Mouse (Mus musculus) gastrocnemius, adult 8-10 months (tissue): ENCODE data around the gene Tk1. TPM values are rescaled to one million over a fixed set of nuclear protein-coding genes. Genes with fewer than 3 reads are reported as not detected.
A peak's percentile ranks its signal among the peaks of the same experiment; 100 is the strongest.

Source experiments
- DNase-seq, 2 experiments: peaks; one replicate each; pipeline ENCODE4 v3.0.0; 2022; ENCODE audit warnings: low spot score in 2 of 2
- total RNA-seq, 4 experiments: library from RNA; stranded (reverse); gene quantifications; 2 replicates each; pipeline ENCODE4 v1.2.4; 2022

Tk1 gene
- total RNA-seq, 4 experiments from 2014 or later, result 2.5 to 5.4 (median 4.1) TPM

DNA sequence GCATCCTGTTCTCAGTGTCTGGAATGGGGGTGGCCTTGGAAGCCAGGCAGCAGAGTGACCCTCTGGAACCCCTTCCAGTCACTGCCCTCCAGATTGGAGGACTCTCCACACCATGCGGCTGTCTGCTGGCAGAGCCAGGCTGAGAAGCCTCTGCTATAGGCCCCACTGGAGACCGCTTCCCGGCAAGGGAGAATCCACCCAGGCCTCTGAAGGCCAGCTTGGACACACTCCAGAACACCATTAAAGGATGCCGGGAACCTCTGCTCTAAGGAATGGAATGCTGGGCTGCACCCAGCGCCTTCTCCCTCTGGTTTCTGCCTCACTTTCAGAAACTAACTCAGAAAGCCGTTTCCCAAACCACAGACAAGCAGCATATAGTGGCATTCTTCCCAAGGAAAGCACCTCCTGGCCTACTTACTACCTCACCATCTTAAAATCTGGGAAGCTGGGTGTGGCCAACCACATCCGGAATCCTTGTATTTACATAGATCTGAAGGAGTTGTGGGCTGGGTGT, 3.1 kb downstream of the Tk1 start:
- DNase-seq, result no peak

- DNase-seq, result no peak
These were observed 4.0 kb downstream of the Tk1 start for GRCm38 (mm10) chr11:117821868-117822267.

GRCm38 (mm10) chr11:117820173-117820572, 5.7 kb downstream of the Tk1 start:
- DNase-seq, result no peak

GRCm38 (mm10) chr11:117819095-117819494, 6.8 kb downstream of the Tk1 start:
- peak; percentile 70 to 86 for DNase-seq

- DNase-seq, result no peak
These were observed 9.4 kb downstream of the Tk1 start for GRCm38 (mm10) chr11:117816389-117816996.

- DNase-seq, result peak in 1 of 2 experiments; percentile 54
These were observed 10.0 kb downstream of the Tk1 start for GRCm38 (mm10) chr11:117815850-117816249.

DNA sequence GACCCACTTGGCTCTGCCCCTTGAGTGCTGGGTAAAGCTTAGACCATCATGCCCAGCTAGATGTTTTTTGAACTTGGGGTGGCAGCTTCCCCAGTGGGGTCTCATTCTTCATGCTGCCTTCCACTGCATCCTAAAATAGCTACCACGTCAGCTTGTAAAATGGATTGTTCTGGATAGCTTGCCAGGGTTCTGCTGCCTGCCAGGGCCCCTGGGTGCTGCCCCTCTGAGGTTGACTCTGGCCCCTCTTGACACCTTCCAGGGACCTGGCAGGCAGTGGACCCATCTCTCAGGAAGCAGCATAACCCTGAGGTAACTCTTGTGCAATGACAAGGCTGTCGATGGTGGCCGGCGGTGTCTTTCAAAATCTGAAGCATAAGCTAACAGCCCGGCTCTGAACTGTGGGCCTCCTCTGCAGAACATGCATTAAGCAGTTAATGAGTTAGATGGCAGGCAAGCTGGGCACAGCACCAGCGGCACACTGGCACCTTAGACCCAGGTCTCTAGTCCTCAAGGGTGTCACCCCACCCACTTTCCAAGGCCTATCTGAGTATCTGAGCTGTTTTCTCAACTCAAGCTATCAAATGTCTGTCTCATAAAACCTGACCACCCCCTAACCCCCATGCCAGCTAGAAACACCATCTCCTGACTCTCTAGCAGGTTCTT, 11.1 kb downstream of the Tk1 start:
- DNase-seq, result peak in 1 of 2 experiments; percentile 53

DNA sequence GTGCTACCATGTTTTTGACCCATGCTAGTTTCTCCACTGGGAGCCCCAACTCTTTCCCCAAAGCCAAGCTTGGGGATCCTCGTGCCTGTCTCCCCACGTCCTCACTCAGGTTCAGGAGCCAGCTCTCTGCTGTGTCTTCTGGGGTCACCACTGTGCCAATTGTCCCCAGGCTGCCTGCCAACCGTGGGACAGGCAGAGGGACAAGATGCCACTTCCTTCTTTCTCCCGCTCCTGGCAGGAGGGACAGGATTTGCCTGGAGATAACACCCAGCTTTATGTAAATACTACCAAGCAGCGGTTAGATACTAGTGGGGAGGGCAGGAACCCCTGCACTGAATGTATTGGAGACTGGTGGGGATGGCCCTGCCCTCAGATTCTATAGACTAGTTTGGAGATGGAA, 12.0 kb downstream of the Tk1 start:
- DNase-seq, result no peak

DNA sequence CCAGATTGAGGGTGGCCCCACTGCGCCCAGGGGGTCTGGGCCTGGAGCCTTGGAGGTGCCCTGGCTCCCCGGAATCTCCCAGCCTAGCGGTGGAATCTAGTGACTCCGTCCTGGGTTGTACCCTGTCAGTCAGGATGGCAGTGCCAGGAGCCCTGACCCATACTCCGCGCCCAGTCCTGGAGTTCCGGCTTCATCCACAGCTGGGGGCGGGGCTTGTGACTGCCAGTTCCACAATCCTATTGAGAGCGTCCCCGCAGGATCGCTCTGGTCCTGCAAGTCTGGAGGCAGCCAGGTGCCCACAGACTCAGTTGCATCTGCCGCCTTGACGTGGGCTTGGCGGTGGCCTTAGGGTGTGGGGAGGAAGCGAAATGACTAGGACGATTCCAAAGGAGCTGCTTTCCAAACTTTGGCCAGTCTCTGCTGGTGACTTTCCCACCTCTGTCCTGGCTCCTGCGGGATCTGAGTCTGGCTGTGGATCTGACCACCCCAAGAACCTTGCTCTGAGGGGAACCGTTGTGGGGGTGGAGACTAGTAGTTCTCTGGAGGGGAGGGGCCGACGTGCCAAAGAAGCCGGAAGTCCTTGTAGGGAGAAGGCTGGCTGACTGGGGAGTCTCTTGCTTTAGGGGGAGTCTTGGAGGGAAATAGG, 15.4 kb downstream of the Tk1 start:
- peak; percentile 88 for DNase-seq

DNA sequence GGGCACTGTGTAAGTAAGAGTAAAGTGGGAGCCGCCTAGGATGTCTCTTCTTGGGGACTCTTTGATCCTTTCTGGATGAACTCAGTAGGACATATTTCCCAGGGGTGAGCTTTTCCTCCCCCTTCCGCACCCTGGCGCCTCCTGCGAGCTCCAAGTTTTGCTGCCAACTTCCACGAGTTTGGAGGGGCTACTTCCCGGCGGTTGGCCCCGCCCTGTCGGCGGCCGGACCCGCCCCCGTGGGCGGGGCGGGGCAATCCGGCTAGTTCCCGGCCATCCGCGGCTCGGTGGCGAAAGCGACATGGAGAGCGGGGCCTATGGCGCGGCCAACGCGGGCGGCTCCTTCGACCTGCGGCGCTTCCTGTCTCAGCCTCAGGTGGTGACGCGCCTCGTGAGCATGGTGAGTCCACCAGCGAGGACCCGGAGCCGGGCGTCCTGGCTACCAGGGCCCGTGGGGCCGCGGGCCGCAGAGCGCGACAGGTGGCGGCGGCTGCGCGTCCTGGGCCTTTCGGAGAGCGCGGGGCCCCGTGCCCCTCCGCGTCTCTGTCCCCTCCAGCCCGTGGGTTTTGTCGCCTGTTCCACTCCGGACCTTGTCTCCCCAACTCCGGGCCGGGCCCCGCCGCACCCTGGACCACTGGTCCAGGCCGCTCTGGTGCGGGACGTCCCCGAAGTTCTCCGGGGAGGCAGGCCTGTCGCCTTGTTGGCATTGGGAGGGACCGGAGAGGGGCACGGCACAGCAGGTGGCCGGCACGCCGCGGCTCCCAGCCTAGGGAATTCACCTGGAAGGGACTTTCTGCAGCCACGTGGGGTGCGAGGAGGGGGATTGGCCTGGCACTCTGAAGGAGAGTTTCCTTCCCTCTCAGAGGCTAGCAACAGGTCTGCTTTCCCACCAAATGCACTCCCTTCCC, 16.2 kb downstream of the Tk1 start, which contains the start of the genes Gm20708 and Syngr2:
TSS of gene Gm20708 (plus strand) at position 262 of the 905 bp plus-strand sequence.
TSS of gene Syngr2 (plus strand) at position 262 of the 905 bp plus-strand sequence.
- DNase-seq, result peak in 1 of 2 experiments; percentile 67

DNA sequence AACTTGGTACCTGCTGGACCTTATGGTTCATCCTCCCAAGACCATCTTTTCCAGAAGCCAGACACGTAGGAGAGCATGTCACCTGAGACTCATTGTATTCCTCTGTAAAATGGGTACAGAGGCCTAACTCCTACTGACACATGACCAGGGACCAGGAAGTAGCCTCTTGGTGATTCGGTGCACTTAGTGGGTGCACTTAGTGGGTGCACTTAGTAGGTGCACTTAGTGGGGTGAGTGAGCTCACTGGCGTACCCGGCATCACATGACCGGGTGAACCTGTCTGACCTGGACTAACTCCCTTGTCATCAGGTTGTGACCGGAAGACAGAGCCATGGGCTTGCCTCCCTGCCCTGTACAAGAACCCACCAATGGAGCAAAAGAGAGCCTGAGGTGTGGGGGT, 19.1 kb downstream of the Tk1 start:
- no peak for DNase-seq

DNA sequence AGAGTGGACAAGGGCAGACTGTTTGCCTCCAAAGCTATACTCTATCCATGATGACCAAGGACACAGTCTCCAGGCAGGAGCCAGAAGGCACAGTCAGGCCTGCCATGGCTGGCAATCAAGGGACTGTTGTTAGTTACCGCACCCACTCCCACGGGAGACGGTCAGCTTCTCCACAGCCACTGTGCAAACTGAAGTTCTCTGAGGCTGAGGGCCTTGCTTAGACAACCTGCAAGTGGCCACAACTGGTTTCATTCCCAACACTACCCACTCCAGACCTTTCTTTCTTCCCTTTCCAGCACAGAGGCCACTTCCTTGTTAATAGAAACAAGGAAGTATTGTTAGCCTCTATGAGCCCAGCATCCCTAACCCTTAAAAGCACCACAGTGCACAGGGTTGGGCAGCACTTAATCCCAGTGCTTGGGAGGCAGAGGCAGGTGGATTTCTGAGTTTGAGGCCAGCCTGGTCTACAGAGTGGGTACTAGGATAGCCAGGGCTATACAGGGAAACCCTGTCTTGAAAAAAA, 22.7 kb downstream of the Tk1 start:
- no peak for DNase-seq

DNA sequence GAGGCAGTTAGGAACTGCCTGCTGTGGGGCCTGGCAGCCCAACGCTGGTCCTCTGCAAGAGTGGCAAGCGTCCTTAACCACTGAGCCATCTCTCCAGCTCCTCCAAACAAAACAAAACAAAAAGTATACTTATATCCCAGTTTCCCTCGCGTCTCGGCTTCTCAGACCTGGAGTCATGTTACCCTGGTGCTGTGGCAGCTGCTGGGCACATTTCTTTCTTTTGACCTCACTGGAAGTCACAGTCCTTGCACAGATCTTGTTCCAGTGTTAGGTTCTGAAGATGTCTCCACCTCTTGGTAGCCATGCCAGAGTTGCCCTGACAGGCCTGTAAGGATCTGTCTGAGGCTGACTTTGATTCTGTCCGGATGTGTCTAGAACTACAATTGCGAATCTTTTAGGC, 24.2 kb downstream of the Tk1 start:
- no peak for DNase-seq

DNA sequence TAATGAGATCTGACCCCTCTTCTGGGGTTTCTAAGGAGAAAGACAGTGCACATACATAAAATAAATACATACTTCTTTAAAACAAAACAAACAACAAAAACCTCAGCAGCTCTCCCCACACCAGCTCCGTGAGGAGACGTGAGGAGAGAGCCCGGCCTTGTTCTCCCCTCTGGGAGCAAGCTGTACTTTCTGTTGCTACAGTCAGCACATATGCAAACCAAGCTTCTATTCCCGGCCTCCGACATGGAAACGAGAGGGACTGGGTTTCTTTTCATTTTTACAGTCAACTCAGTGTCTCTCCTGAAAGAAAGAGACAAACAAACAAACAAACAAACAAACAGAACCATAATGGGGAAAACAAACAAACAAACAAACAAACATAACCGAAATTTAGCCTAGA, 25.9 kb downstream of the Tk1 start:
- DNase-seq, result no peak

GRCm38 (mm10) chr11:117799174-117799573, 26.7 kb downstream of the Tk1 start:
- no peak for DNase-seq

DNA sequence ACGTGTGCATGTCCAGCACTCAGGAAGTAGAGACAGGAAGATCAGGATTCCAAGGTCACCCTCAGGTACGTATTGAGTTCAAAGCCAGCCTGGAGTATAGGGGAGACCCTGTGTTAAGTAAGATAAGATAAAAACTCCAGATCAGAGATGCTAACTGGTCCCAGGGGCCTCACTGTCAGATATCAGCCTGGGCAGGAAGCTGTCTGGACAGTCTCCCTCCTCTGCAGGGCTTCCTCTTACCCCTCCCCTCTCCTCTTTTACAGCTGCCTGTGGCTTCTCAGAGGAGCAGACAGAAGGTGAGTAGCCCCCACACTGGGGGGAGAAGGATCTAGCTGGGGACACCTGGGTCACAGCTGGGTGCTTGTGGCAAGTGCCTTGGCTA, 27.7 kb downstream of the Tk1 start:
- DNase-seq, result no peak

GRCm38 (mm10) chr11:117797511-117798159, 28.3 kb downstream of the Tk1 start, which contains the start of gene 6030468B19Rik:
Gene 6030468B19Rik, plus strand, starts transcription at chr11:117797660.
- no peak for DNase-seq

- no peak for DNase-seq
These were observed 28.9 kb downstream of the Tk1 start for GRCm38 (mm10) chr11:117796954-117797353.

- no peak for DNase-seq
These were observed 31.8 kb downstream of the Tk1 start for GRCm38 (mm10) chr11:117794035-117794551.

- no peak for DNase-seq
These were observed 33.5 kb downstream of the Tk1 start for GRCm38 (mm10) chr11:117792281-117792888.
